Mouse (Mus musculus) small intestine, adult 2 months (tissue): Measurements from ENCODE around the gene Camkv.

Experiments used
- CTCF ChIP-seq: fragments of 200-500 bp; IDR thresholded peaks from 2 replicates; pipeline ENCODE4 v1.5.1; 2012; ENCODE audit warnings: low read depth, mild to moderate bottlenecking, control low read depth, inconsistent platforms, low read length, moderate library complexity, mixed read lengths; ENCODE audit not compliant: insufficient replicate concordance, insufficient read length; ENCODE audit errors: extremely low read depth
- POLR2A ChIP-seq: fragments of 200-500 bp; IDR thresholded peaks from 2 replicates; pipeline ENCODE4 v1.6.1; 2012; ENCODE audit warnings: low read depth, mild to moderate bottlenecking, control low read depth, inconsistent platforms, low read length, moderate library complexity

DNA sequence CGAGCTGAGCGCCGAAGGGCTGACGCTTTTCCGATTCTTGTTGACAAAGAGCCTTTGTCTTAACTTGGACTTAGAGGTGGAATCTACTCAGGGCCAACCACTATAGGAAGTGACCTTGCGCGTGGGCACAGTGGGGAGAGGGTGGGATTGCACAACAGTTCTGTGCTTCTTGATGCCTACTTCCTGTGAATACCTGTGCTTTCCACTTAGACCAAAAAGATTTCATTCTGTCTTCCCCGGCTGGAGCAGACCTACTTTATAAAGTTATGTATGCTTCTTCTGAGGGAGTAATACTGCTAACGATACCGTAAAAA, 14.4 kb downstream of the Camkv start, which contains the start of gene Traip:
- no peak for TF ChIP-seq CTCF
- TF ChIP-seq POLR2A, result no peak
